Mouse (Mus musculus) small intestine, adult 2 months (tissue): ENCODE data around the gene Acaa1b.

ENCODE experiments used
- CTCF ChIP-seq: fragments of 200-500 bp; IDR thresholded peaks from 2 replicates; pipeline ENCODE4 v1.5.1; 2012; ENCODE audit warnings: low read depth, mild to moderate bottlenecking, control low read depth, inconsistent platforms, low read length, moderate library complexity, mixed read lengths; ENCODE audit not compliant: insufficient replicate concordance, insufficient read length; ENCODE audit errors: extremely low read depth
- POLR2A ChIP-seq: fragments of 200-500 bp; IDR thresholded peaks from 2 replicates; pipeline ENCODE4 v1.6.1; 2012; ENCODE audit warnings: low read depth, mild to moderate bottlenecking, control low read depth, inconsistent platforms, low read length, moderate library complexity

DNA sequence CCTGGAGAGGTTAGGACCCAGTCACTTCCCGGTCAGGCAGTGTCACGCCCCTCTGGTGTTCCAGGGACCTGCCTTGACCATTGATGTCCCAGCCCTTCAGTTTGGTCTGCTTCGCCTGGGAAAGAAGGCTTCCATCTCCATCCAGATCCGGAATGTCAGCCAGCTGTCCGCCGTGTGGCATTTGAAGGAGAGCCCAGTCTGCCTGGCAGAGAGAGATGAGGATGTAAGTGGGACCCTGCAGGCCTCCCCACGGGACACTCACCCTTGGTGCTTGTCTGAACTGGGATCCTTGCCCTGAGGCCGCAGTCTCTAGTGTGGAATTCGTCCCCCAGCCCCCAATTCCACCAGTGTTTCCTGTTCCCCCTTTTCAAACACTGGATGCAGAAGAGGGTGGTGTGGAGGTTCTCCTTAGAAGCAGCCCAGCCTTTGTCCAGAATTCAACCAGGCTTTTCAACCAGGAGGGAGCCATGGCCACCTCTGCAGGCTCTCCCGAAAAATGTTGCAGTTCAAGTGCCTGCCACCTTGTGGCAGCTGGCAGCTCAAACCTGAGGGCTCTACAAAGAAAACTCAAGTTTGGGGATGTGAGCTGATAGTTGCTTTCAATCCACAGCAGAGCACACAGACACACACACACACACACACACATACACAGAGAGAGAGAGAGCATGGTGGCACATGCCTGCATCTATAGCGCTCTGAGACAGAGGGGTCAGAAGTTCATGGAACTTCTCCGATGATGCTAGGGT is 28.3 kb downstream of the Acaa1b start:
- TF ChIP-seq CTCF = no peak
- no peak for TF ChIP-seq POLR2A
